In the genomic region with DNA sequence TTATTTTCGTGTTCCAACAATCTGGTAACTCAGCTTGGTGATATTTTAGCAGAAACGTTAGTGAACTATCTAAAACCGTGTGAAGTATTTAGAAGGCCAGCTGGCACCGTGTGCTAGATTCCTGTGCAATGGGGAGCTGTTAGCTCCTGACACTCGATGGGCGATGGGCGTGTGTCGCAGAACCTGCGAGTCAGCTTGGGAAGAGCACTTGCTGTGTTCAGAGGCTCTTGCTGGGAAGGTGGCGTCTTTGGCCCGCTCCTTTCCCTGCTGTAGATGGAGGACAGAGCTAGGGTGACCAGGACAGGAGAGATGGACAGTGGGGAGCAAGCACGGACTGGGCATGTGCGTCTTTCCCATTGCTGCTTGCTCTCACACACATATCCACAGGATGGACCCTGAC, we compare ENCODE assay signal across 23 mouse cellular contexts. TPM values are rescaled to one million over a fixed set of nuclear protein-coding genes. Genes with fewer than 3 reads are reported as not detected.
A peak's percentile ranks its signal among the peaks of the same experiment; 100 is the strongest.
DNase-seq lines count a peak whose midpoint lies in the region; ATAC-seq and TF ChIP-seq lines count a peak whose summit lies in the region.
"Had no signal": no experiment of that assay in that cellular context is flagged by ENCODE, and none has a peak within 500 bp of the region (broad histone marks: within the 10 kb centered on the region; RNA-seq: fewer than 3 reads in every experiment).

No protein-coding gene starts in this region.

- H3K27me3 ChIP-seq in cerebellum, adult 2 months (ENCODE audit: control insufficient read depth, insufficient read depth, low read length): no peaks in the 10 kb centered on the region
- H3K27me3 ChIP-seq in forebrain, postnatal 0 days (ENCODE audit: insufficient read depth, low read length): no peaks in the 10 kb centered on the region
- H3K27me3 ChIP-seq in forebrain, embryonic 14.5 days (replicated peaks; ENCODE audit: control insufficient read depth, insufficient read depth, low read length): no peaks in the 10 kb centered on the region
- H3K27me3 ChIP-seq: forebrain, embryonic 13.5 days; hindbrain, embryonic 13.5 days; kidney, embryonic 15.5 days; limb, embryonic 12.5 days; Patski had no signal

- H3K9ac ChIP-seq in forebrain, postnatal 0 days: no peak overlapping the region
- H3K9ac ChIP-seq in forebrain, embryonic 14.5 days (ENCODE audit: low read length): no peak overlapping the region
- H3K9ac ChIP-seq: forebrain, embryonic 13.5 days; hindbrain, embryonic 13.5 days; kidney, embryonic 15.5 days; limb, embryonic 12.5 days; liver, postnatal 0 days had no signal

- peak; percentile 43 to 46 for DNase-seq in cerebellum, adult 2 months
- peak; percentile 36 for DNase-seq in forebrain, postnatal 0 days
- no peak for DNase-seq in forebrain, embryonic 14.5 days (ENCODE audit: low spot score)
- peak; percentile 48 for DNase-seq in right cerebral cortex, adult 18-20 months
- no peak for DNase-seq in right cerebral cortex, postnatal 14 days
- DNase-seq in gastrocnemius, adult 8-10 months (ENCODE audit: low spot score in 2 of 2): no peak
- DNase-seq: adrenal gland, adult 2 months; kidney, adult 11 months; kidney, postnatal 4 days; liver, postnatal 0 days; lung, postnatal 10 days; thymus, adult 2 months; thymus, postnatal 4 days had no signal

- H3K36me3 ChIP-seq in forebrain, postnatal 0 days (ENCODE audit: insufficient read depth): peaks cover 7% of the 10 kb centered on the region; the same call in 1 of the 2 replicates
- peaks cover 5% of the 10 kb centered on the region; the same call in 1 of the 2 replicates for H3K36me3 ChIP-seq in forebrain, embryonic 14.5 days (ENCODE audit: control insufficient read depth, insufficient read depth, low read length)

- H3K4me1 ChIP-seq in cerebellum, adult 2 months (ENCODE audit: control insufficient read depth, insufficient read depth, low read length): peaks cover 40% of the 10 kb centered on the region
- peaks cover 12% of the 10 kb centered on the region; the same call in 1 of the 2 replicates for H3K4me1 ChIP-seq in forebrain, postnatal 0 days (ENCODE audit: insufficient read depth)
- H3K4me1 ChIP-seq in forebrain, embryonic 14.5 days (ENCODE audit: control insufficient read depth, insufficient read depth, low read length): peaks cover 7% of the 10 kb centered on the region

- TF ChIP-seq CTCF in cerebellum, adult 2 months (IDR thresholded peaks at IDR 0.05; ENCODE audit: borderline replicate concordance, insufficient read depth, low read depth, low read length): no peak
- TF ChIP-seq CTCF in forebrain, postnatal 0 days (IDR thresholded peaks at IDR 0.05; ENCODE audit: low read depth): no peak

- H3K9me3 ChIP-seq in forebrain, postnatal 0 days (ENCODE audit: low read length): no peaks in the 10 kb centered on the region
- no peaks in the 10 kb centered on the region for H3K9me3 ChIP-seq in forebrain, embryonic 14.5 days (replicated peaks; ENCODE audit: control insufficient read depth, low read length)
- H3K9me3 ChIP-seq: forebrain, embryonic 13.5 days; hindbrain, embryonic 13.5 days; kidney, embryonic 15.5 days; limb, embryonic 12.5 days had no signal

- no peak overlapping the region for H3K4me3 ChIP-seq in cerebellum, adult 2 months (replicated peaks; ENCODE audit: insufficient read depth, low read depth, low read length)
- H3K4me3 ChIP-seq in forebrain, postnatal 0 days (ENCODE audit: low read depth, low read length): no peak overlapping the region
- no peak overlapping the region for H3K4me3 ChIP-seq in forebrain, embryonic 14.5 days (ENCODE audit: low read depth, low read length)
- H3K4me3 ChIP-seq: forebrain, embryonic 13.5 days; hindbrain, embryonic 13.5 days; kidney, embryonic 15.5 days; limb, embryonic 12.5 days had no signal

- 23% methylated on average over 13 of the region's 13 CpGs for WGBS in cerebellum, adult 2 months
- WGBS in forebrain, postnatal 0 days: 77% methylated on average over 13 of the region's 13 CpGs
- WGBS in forebrain, embryonic 14.5 days: 93% methylated on average over 13 of the region's 13 CpGs

- no peak for TF ChIP-seq POLR2A in cerebellum, adult 2 months (IDR thresholded peaks at IDR 0.05; ENCODE audit: borderline replicate concordance, insufficient read depth, low read length)

- no peak for ATAC-seq in cerebellum, adult (ENCODE audit: insufficient number of reproducible peaks, low FRiP score, low TSS enrichment)
- peak; percentile 35; the same call in 1 of the 2 replicates for ATAC-seq in forebrain, postnatal 0 days
- no peak for ATAC-seq in forebrain, embryonic 14.5 days
- ATAC-seq: CD4-positive, CD25-positive, alpha-beta regulatory T cell, adult 4 months; forebrain, embryonic 13.5 days; liver, postnatal 0 days; Patski had no signal

- peak overlapping the region; percentile 49 for H3K27ac ChIP-seq in cerebellum, adult 2 months (ENCODE audit: insufficient read depth, low read length)
- H3K27ac ChIP-seq in forebrain, postnatal 0 days (ENCODE audit: low read depth, low read length): no peak overlapping the region
- no peak overlapping the region for H3K27ac ChIP-seq in forebrain, embryonic 14.5 days (ENCODE audit: low read depth, low read length)
- H3K27ac ChIP-seq: forebrain, embryonic 13.5 days; hindbrain, embryonic 13.5 days; kidney, embryonic 15.5 days; limb, embryonic 12.5 days; stomach, postnatal 0 days had no signal

- H3K4me2 ChIP-seq in forebrain, postnatal 0 days (ENCODE audit: low read depth): no peak overlapping the region
- no peak overlapping the region for H3K4me2 ChIP-seq in forebrain, embryonic 14.5 days (ENCODE audit: low read length)
- H3K4me2 ChIP-seq: forebrain, embryonic 13.5 days; hindbrain, embryonic 13.5 days; kidney, embryonic 15.5 days; limb, embryonic 12.5 days; liver, embryonic 11.5 days; midbrain, embryonic 11.5 days had no signal

RNA-seq across cellular contexts. Expression of gene Ssx2ip, which starts 8.6 kb away (rescaled TPM):
- 33.2 and 33.5 TPM in 2 replicates for polyA plus RNA-seq in cerebellum, adult 2 months (2012; rRNA removed)
- total RNA-seq in forebrain, postnatal 0 days (2014; rRNA removed): 43.2 and 43.5 TPM in 2 replicates
- 19.8 and 26.6 TPM in 2 replicates for polyA plus RNA-seq in forebrain, postnatal 0 days (2015; fragmentation: Nextera tagmentation; extraction: Ambion mirVana)
- polyA plus RNA-seq in forebrain, embryonic 14.5 days (2014; fragmentation: Nextera tagmentation; extraction: Ambion mirVana): 20.8 and 22.9 TPM in 2 replicates
- total RNA-seq in gastrocnemius, adult 8-10 months (2022): 10 to 100 TPM; 22.3 to 43.6 (median 33.4) TPM

RNA-seq across cellular contexts. Expression of gene Ctbs, which starts 36.6 kb away (rescaled TPM):
- polyA plus RNA-seq in cerebellum, adult 2 months (2012; rRNA removed): 2.7 and 3.0 TPM in 2 replicates
- total RNA-seq in forebrain, postnatal 0 days (2014; rRNA removed): 7.5 and 9.9 TPM in 2 replicates
- polyA plus RNA-seq in forebrain, postnatal 0 days (2015; fragmentation: Nextera tagmentation; extraction: Ambion mirVana): 3.8 and 4.4 TPM in 2 replicates
- polyA plus RNA-seq in forebrain, embryonic 14.5 days (2014; fragmentation: Nextera tagmentation; extraction: Ambion mirVana): 4.0 and 5.0 TPM in 2 replicates
- 1 to 10 TPM; 3.1 to 5.1 (median 4.2) TPM for total RNA-seq in gastrocnemius, adult 8-10 months (2022)

Comparison
In these comparisons a context has a peak if more than half of its experiments do, and no peak if none do; other contexts are left out.
1. DNase-seq: peak in cerebellum, adult 2 months (2 of 2), forebrain, postnatal 0 days (single experiment) and right cerebral cortex, adult 18-20 months (single experiment); none in forebrain, embryonic 14.5 days (single experiment), right cerebral cortex, postnatal 14 days (single experiment) and gastrocnemius, adult 8-10 months (0 of 2).